Mouse (Mus musculus) E14TG2a.4 (cell line): ENCODE data around the gene Elavl4.

ENCODE experiments used
- H3K27me3 ChIP-seq: 2 replicates; pipeline ENCODE4 v1.6.1; 2014; ENCODE audit warnings: low read length, control low read depth; ENCODE audit not compliant: insufficient read depth
- H3K36me3 ChIP-seq: 2 replicates; pipeline ENCODE4 v1.6.1; 2014; ENCODE audit warnings: low read length, control low read depth; ENCODE audit not compliant: insufficient read depth
- H3K4me1 ChIP-seq: replicated peaks from 2 replicates; pipeline ENCODE4 v1.6.1; 2014; ENCODE audit warnings: low read depth, low read length, control low read depth
- H3K4me3 ChIP-seq: replicated peaks from 2 replicates; pipeline ENCODE4 v1.5.1; 2014; ENCODE audit warnings: mild to moderate bottlenecking, low read length
- H3K9me3 ChIP-seq: 2 replicates; pipeline ENCODE4 v1.6.1; 2014; ENCODE audit warnings: low read length, control low read depth
- CTCF ChIP-seq: conservative IDR thresholded peaks from 2 replicates; pipeline ENCODE4 v1.5.1; 2014; ENCODE audit warnings: low read length
- NANOG ChIP-seq: IDR thresholded peaks from 2 replicates; pipeline ENCODE4 v1.6.1; 2014; ENCODE audit warnings: borderline replicate concordance, low read length, mixed read lengths
- POU5F1 ChIP-seq: IDR thresholded peaks from 2 replicates; pipeline ENCODE4 v1.6.1; 2014; ENCODE audit warnings: low read length, borderline replicate concordance

The Elavl4 gene

GRCm38 (mm10) chr4:110242879-110243278 is 108.8 kb downstream of the Elavl4 start:
- no peak overlapping the region for H3K4me3 ChIP-seq
- H3K4me1 ChIP-seq = no peaks in the 10 kb centered on the region
- no peaks in the 10 kb centered on the region for H3K9me3 ChIP-seq
- H3K36me3 ChIP-seq = no peaks in the 10 kb centered on the region
- H3K27me3 ChIP-seq = no peaks in the 10 kb centered on the region
- TF ChIP-seq CTCF (no peak), POU5F1 (no peak), NANOG (no peak)

- H3K4me3 ChIP-seq = no peak overlapping the region
- no peaks in the 10 kb centered on the region for H3K9me3 ChIP-seq
- H3K4me1 ChIP-seq = no peaks in the 10 kb centered on the region
- H3K27me3 ChIP-seq = no peaks in the 10 kb centered on the region
- TF ChIP-seq NANOG = no peak
- H3K36me3 ChIP-seq = no peaks in the 10 kb centered on the region
Observed at GRCm38 (mm10) chr4:110234554-110234953, 117.2 kb downstream of the Elavl4 start.

GRCm38 (mm10) chr4:110232327-110232726 is 119.4 kb downstream of the Elavl4 start:
- TF ChIP-seq NANOG = no peak
- no peak for TF ChIP-seq CTCF
- TF ChIP-seq POU5F1 = no peak
- Histone ChIP-seq H3K36me3 (no peaks in the 10 kb centered on the region), H3K27me3 (no peaks in the 10 kb centered on the region), H3K9me3 (no peaks in the 10 kb centered on the region), H3K4me1 (no peaks in the 10 kb centered on the region), H3K4me3 (no peak overlapping the region)

DNA sequence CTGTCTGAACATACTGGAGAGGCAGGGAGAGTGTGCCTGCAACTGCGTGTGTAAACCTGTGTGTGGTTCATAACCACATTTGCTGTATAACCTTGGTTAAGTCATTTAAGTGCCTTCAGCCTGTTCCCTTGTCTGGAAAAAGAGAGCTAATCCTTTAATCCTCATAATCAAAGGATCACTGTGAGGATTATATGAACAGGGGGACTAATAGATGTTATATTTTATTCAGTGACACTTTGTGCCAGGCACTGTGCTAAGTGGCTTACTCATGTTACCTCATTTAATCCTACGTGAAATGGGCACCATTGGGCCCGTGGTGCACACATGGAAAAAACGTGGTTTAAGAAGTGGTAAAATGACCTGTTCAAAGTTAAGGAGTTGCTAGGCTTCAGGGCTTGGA is 119.9 kb downstream of the Elavl4 start:
- Histone ChIP-seq H3K4me1 (no peaks in the 10 kb centered on the region), H3K9me3 (no peaks in the 10 kb centered on the region), H3K4me3 (no peak overlapping the region), H3K36me3 (no peaks in the 10 kb centered on the region), H3K27me3 (no peaks in the 10 kb centered on the region)
- TF ChIP-seq NANOG (no peak), POU5F1 (no peak)

- H3K27me3 ChIP-seq = no peaks in the 10 kb centered on the region
Observed at GRCm38 (mm10) chr4:110229652-110230051, 122.1 kb downstream of the Elavl4 start.

GRCm38 (mm10) chr4:110229238-110229637 is 122.5 kb downstream of the Elavl4 start:
- no peaks in the 10 kb centered on the region for H3K27me3 ChIP-seq
- no peak for TF ChIP-seq NANOG
- TF ChIP-seq CTCF = no peak
- TF ChIP-seq POU5F1 = no peak
- H3K4me1 ChIP-seq = no peaks in the 10 kb centered on the region
- H3K36me3 ChIP-seq = no peaks in the 10 kb centered on the region
- H3K4me3 ChIP-seq = no peak overlapping the region
- H3K9me3 ChIP-seq = no peaks in the 10 kb centered on the region

More at GRCm38 (mm10) chr4:110229652-110230051, 122.1 kb downstream of the Elavl4 start:
- Histone ChIP-seq H3K4me3 (no peak overlapping the region), H3K36me3 (no peaks in the 10 kb centered on the region), H3K9me3 (no peaks in the 10 kb centered on the region), H3K4me1 (no peaks in the 10 kb centered on the region)
- TF ChIP-seq NANOG (no peak), POU5F1 (no peak), CTCF (no peak)

GRCm38 (mm10) chr4:110227621-110228031 is 124.1 kb downstream of the Elavl4 start:
- H3K36me3 ChIP-seq = no peaks in the 10 kb centered on the region
- no peaks in the 10 kb centered on the region for H3K4me1 ChIP-seq
- TF ChIP-seq NANOG = no peak
- TF ChIP-seq CTCF = no peak
- no peak for TF ChIP-seq POU5F1
- no peaks in the 10 kb centered on the region for H3K27me3 ChIP-seq
- no peaks in the 10 kb centered on the region for H3K9me3 ChIP-seq
- no peak overlapping the region for H3K4me3 ChIP-seq

- TF ChIP-seq CTCF = no peak
- no peak for TF ChIP-seq NANOG
- TF ChIP-seq POU5F1 = no peak
- Histone ChIP-seq H3K4me3 (no peak overlapping the region), H3K9me3 (no peaks in the 10 kb centered on the region), H3K36me3 (no peaks in the 10 kb centered on the region), H3K27me3 (no peaks in the 10 kb centered on the region), H3K4me1 (no peaks in the 10 kb centered on the region)
Observed at GRCm38 (mm10) chr4:110225492-110225891, 126.2 kb downstream of the Elavl4 start.

- Histone ChIP-seq H3K4me1 (no peaks in the 10 kb centered on the region), H3K27me3 (no peaks in the 10 kb centered on the region), H3K4me3 (no peak overlapping the region), H3K9me3 (no peaks in the 10 kb centered on the region), H3K36me3 (no peaks in the 10 kb centered on the region)
- TF ChIP-seq POU5F1 (no peak), NANOG (no peak), CTCF (no peak)
Observed at GRCm38 (mm10) chr4:110218819-110219218, 132.9 kb downstream of the Elavl4 start.
